Mouse (Mus musculus) cerebellum, adult 2 months (tissue): ENCODE results near the gene Tnfsfm13.

ENCODE experiments used
- CTCF ChIP-seq: fragments of 200-500 bp; IDR thresholded peaks from 2 replicates; pipeline ENCODE4 v1.5.1; 2011; ENCODE audit warnings: low read depth, mild to moderate bottlenecking, control low read depth, low read length, moderate library complexity, borderline replicate concordance; ENCODE audit not compliant: insufficient read depth
- POLR2A ChIP-seq: fragments of 200-500 bp; IDR thresholded peaks from 2 replicates; pipeline ENCODE4 v1.6.1; 2011; ENCODE audit warnings: low read length, control low read depth, borderline replicate concordance; ENCODE audit not compliant: insufficient read depth

GRCm38 (mm10) chr11:69655264-69656064, 40.4 kb downstream of the Tnfsfm13 start, which contains the start of gene Sox15:
- peak; percentile 81 for TF ChIP-seq CTCF
- no peak for TF ChIP-seq POLR2A
